Mouse (Mus musculus) B cell, adult 67 days (primary cell): Measurements from ENCODE around the gene Gm21627. TPM values are rescaled to one million over a fixed set of nuclear protein-coding genes. Genes with fewer than 3 reads are reported as not detected.

Experiments used
- total RNA-seq, 2 experiments: library from RNA; stranded (reverse); gene quantifications; 4 replicates each; pipeline ENCODE4 v1.2.4; 2023

The Gm21627 gene
- total RNA-seq, result not detected

GRCm38 (mm10) chrY:63228127-63228526 lies at the start of gene Gm21627:
Gm21627 (plus strand) TSS chrY:63228427.

